Mouse (Mus musculus): ENCODE measurements at regions not wholly inside any gene's neighbourhood (a gene's known extent, or its start where the extent isn't known, plus 50 kb on each side); places are given as distances from the start of the nearest gene placed in this dataset.

- in situ Hi-C loops (cut with MboI; ENCODE audit: unreplicated experiment in 2 of 2): no loop called here
These were observed 212.1 kb downstream of the Cdh26 start for GRCm38 (mm10) chr2:178642137-178643052.

- in situ Hi-C loops (cut with MboI; ENCODE audit: unreplicated experiment in 2 of 2): no loop called here
These were observed 212.7 kb downstream of the Cdh26 start for GRCm38 (mm10) chr2:178643053-178643402.

GRCm38 (mm10) chr2:178643841-178644240, 213.5 kb downstream of the Cdh26 start:
- in situ Hi-C loops (cut with MboI; ENCODE audit: unreplicated experiment in 2 of 2): no loop called here

- in situ Hi-C loops (cut with MboI; ENCODE audit: unreplicated experiment in 2 of 2): no loop called here
These were observed 229.7 kb downstream of the Cdh26 start for GRCm38 (mm10) chr2:178660071-178660470.

- in situ Hi-C loops (cut with MboI; ENCODE audit: unreplicated experiment in 2 of 2): no loop called here
These were observed 232.1 kb downstream of the Cdh26 start for GRCm38 (mm10) chr2:178662396-178662795.

GRCm38 (mm10) chr2:178664977-178665376, 234.6 kb downstream of the Cdh26 start:
- in situ Hi-C loops (cut with MboI; ENCODE audit: unreplicated experiment in 2 of 2): no loop called here

- in situ Hi-C loops (cut with MboI; ENCODE audit: unreplicated experiment in 2 of 2): no loop called here
These were observed 238.1 kb downstream of the Cdh26 start for GRCm38 (mm10) chr2:178668451-178668850.

GRCm38 (mm10) chr2:178670952-178671351, 240.6 kb downstream of the Cdh26 start:
- in situ Hi-C loops (cut with MboI; ENCODE audit: unreplicated experiment in 2 of 2): no loop called here

GRCm38 (mm10) chr2:178673621-178674020, 243.3 kb downstream of the Cdh26 start:
- in situ Hi-C loops (cut with MboI; ENCODE audit: unreplicated experiment in 2 of 2): no loop called here

GRCm38 (mm10) chr2:178674621-178675020, 244.3 kb downstream of the Cdh26 start:
- in situ Hi-C loops (cut with MboI; ENCODE audit: unreplicated experiment in 2 of 2): no loop called here

GRCm38 (mm10) chr2:178676970-178677369, 246.6 kb downstream of the Cdh26 start:
- in situ Hi-C loops (cut with MboI; ENCODE audit: unreplicated experiment in 2 of 2): no loop called here

- in situ Hi-C loops (cut with MboI; ENCODE audit: unreplicated experiment in 2 of 2): no loop called here
These were observed 250.0 kb downstream of the Cdh26 start for GRCm38 (mm10) chr2:178680368-178680767.

- in situ Hi-C loops (cut with MboI; ENCODE audit: unreplicated experiment in 2 of 2): no loop called here
These were observed 254.0 kb downstream of the Cdh26 start for GRCm38 (mm10) chr2:178684026-178684958.

- in situ Hi-C loops (cut with MboI; ENCODE audit: unreplicated experiment in 2 of 2): no loop called here
These were observed 254.9 kb downstream of the Cdh26 start for GRCm38 (mm10) chr2:178685211-178685610.

- in situ Hi-C loops (cut with MboI; ENCODE audit: unreplicated experiment in 2 of 2): no loop called here
These were observed 255.9 kb downstream of the Cdh26 start for GRCm38 (mm10) chr2:178686167-178686601.

GRCm38 (mm10) chr2:178688586-178688985, 258.3 kb downstream of the Cdh26 start:
- in situ Hi-C loops (cut with MboI; ENCODE audit: unreplicated experiment in 2 of 2): no loop called here

- in situ Hi-C loops (cut with MboI; ENCODE audit: unreplicated experiment in 2 of 2): no loop called here
These were observed 261.0 kb downstream of the Cdh26 start for GRCm38 (mm10) chr2:178691190-178691864.

- in situ Hi-C loops (cut with MboI; ENCODE audit: unreplicated experiment in 2 of 2): no loop called here
These were observed 261.5 kb downstream of the Cdh26 start for GRCm38 (mm10) chr2:178691865-178692228.

GRCm38 (mm10) chr2:178692231-178692630, 261.9 kb downstream of the Cdh26 start:
- in situ Hi-C loops (cut with MboI; ENCODE audit: unreplicated experiment in 2 of 2): no loop called here

GRCm38 (mm10) chr2:178698648-178699047, 268.3 kb downstream of the Cdh26 start:
- in situ Hi-C loops (cut with MboI; ENCODE audit: unreplicated experiment in 2 of 2): no loop called here

- in situ Hi-C loops (cut with MboI; ENCODE audit: unreplicated experiment in 2 of 2): no loop called here
These were observed 270.5 kb downstream of the Cdh26 start for GRCm38 (mm10) chr2:178700825-178701224.

All from v-Abl transformed pro-B cells (cell line).